Mouse (Mus musculus) spleen, adult 2 months (tissue): ENCODE data around the gene Prkg2.

Experiments
- CTCF ChIP-seq: fragments of 200-500 bp; IDR thresholded peaks from 2 replicates; pipeline ENCODE4 v1.5.1; 2011; ENCODE audit warnings: mild to moderate bottlenecking, inconsistent platforms; ENCODE audit not compliant: insufficient read depth, insufficient read length, insufficient replicate concordance; ENCODE audit errors: extremely low read depth
- POLR2A ChIP-seq: fragments of 200-500 bp; IDR thresholded peaks from 2 replicates; pipeline ENCODE4 v1.6.1; 2011; ENCODE audit warnings: low read depth, low read length, inconsistent platforms

- no peak for TF ChIP-seq CTCF
- TF ChIP-seq POLR2A = no peak
Measured at GRCm38 (mm10) chr5:98940731-98941130, 96.4 kb downstream of the Prkg2 start.
